Mouse (Mus musculus) E14TG2a.4 (cell line): Measurements from ENCODE around the gene Slc39a2.

ENCODE experiments used
- CTCF ChIP-seq: conservative IDR thresholded peaks from 2 replicates; pipeline ENCODE4 v1.5.1; 2014; ENCODE audit warnings: low read length
- POU5F1 ChIP-seq: IDR thresholded peaks from 2 replicates; pipeline ENCODE4 v1.6.1; 2014; ENCODE audit warnings: low read length, borderline replicate concordance

DNA sequence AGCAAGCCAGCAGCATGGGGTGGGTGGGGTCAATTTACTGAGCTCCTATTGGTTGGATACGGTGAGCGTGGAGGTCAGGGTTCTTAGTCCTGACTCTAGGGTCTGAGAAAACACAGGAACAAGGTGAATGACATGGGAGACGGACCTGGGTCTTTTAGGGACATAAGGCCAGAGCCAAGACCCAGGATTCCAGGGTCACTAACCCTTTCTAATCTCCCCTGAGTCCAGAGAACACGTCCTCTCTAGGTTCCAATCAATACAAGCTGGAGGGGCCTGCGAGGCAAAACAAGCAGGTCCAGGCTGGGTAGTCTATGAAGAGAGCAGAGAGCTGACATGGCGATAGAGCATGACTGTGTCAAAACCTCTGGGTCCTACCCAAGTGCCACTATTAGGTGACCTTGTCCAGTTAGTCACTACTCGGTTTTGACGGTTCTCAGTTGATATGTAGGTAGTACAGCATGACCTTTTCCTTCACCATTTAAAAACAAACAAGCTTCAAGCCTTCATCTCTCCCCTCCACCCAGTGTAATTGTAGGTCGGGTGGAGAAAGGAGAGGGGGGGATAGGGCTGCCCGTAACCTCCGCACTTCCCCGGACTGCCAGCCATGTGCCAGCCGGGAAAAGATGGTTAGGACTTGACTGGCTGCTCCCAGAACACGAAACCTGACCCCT, 19.8 kb downstream of the Slc39a2 start:
- TF ChIP-seq CTCF (no peak), POU5F1 (no peak)
